Mouse (Mus musculus): ENCODE results near the gene Olfr859. TPM values are rescaled to one million over a fixed set of nuclear protein-coding genes. Genes with fewer than 3 reads are reported as not detected.
"Not testable (repeated sequence)": the region's sequence is repeated elsewhere in the genome, so short reads cannot be mapped to it uniquely, and the experiment has no call there.

Olfr859 gene
- total RNA-seq (2021), result not detected
- long read RNA-seq, result 0 reads

DNA sequence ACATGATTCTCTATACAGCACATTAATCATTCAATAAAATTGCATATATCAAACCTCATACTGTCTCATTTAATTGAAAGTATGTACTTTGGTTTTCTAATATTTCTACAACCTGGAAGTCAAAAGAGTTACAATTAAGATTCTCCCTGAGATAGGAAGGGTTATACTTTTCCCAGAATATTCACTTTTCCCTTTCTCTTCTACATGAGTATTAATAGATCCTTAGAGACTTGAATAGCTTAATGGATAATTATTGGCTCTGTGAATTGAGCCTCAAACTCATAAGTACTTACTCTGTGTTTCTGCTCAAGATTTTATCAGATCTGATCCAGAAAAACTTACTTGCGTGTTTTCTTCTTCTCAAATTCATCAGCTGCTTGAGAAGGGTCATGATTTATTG is at the start of gene Olfr859:
Gene Olfr859, plus strand, starts transcription at position 301 of the 400 bp plus-strand sequence.
- DNase-seq (ENCODE audit: low spot score in 2 of 2), result not testable (repeated sequence)

DNA sequence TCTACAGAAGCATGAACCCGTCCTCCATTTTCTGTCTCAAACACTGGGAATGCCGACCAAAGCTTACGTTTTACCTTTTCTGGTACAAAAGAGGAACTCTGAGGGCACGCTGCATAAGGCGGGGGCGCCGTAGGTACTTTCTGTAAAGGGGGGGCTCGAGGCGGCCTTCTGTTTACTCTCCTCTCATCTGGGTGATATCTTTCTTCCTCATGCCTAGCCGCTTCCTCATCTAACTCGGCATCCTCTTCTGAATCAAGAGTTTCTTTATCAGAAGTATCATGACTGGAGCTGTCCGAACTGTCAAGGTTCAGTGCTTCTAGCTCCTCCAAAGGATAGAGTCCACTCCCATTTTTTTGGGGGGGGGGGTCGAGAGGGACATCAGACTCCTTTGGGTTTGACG is 35.6 kb upstream of the Olfr859 start:
- DNase-seq (ENCODE audit: low spot score in 2 of 2), result no peak

DNA sequence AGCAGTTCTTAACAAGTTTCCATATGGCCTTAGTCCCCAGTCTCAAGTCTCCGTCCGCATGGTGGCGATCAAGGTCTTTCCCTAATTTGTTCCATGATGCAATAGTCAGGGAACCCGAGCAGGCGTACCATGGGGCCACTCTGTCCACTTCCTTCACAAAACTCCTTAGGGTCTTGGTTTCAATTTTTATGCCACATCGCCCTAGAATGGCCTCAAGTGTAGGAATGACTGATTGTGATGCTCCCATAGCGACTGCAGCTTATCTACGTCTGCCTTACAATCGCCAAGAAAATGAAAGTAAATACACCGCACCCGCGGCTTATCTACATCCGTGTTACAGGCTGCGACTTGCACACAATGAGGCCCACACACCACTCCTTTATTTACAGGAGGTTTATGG is 35.0 kb upstream of the Olfr859 start:
- DNase-seq (ENCODE audit: low spot score in 2 of 2), result no peak

DNA sequence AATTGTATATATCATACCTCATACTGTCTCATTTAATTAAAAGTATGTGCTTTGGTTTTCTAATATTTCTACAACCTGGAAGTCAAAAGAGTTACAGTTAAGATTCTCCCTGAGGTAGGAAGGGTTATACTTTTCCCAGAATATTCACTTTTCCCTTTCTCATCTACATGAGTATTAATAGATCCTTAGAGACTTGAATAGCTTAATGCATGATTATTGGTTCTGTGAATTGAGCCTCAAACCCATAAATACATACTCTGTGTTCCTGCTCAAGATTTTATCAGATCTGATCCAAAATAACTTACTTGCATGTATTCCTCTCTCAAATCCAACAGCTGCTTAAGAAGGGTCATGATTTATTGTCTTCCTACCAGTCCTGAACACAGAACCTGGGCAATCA is 24.7 kb upstream of the Olfr859 start, which contains the start of gene Olfr58:
Gene Olfr58, plus strand, starts transcription at position 301 of the 400 bp plus-strand sequence.
- no peak for DNase-seq (ENCODE audit: low spot score in 2 of 2)

DNA sequence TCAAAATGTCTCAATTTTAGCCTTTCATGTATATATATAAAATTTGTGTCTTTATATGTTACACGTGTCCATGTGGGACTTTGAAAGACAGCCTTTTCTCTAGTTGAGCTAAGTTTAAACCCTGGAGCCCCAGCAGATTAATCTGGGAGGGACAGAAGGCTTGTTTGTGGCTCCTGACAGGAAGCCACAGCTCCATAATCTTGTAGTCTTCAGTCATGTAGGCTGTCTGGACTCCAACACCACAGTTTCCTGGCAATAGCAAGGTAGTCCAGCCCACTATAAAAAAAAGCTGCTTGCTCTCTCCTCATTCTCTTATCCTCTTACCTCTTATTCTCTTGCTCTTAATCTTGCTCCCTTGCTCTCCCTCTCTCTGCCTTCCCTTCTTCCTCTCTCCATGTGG is 1.7 kb upstream of the Olfr859 start:
- no peak for DNase-seq (ENCODE audit: low spot score in 2 of 2)

DNA sequence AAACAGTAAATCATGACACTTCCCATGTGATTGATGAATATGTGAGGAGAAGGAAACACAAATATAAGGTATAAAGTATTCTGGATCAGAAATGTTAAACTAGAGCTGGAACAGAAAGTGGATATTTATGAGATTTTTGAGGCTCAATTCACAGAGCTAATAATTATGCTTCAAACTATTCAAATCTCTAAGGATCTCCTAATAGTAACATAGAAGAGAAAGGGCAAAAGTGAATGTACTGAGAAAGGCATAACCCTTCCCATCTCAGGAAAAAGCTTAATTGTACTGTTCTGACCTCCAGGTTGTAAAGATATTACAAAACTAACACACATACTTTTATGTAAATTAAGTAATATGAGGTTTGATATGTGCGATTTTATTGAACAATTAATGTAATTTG is 44.9 kb downstream of the Olfr859 start, which contains the start of gene Olfr860:
Gene Olfr860, minus strand, starts transcription at position 101 of the 400 bp plus-strand sequence.
- DNase-seq (ENCODE audit: low spot score in 2 of 2), result no peak

Other genes with a start within 250 kb of the Olfr859 start
- not detected for gene Olfr854, start 237.5 kb upstream of the Olfr859 start, total RNA-seq (2021)
- gene Olfr855, start 222.3 kb upstream of the Olfr859 start, total RNA-seq (2021), result not detected
- 10 to 100 TPM; 19.5 to 21.9 TPM for gene Zfp317, start 182.8 kb upstream of the Olfr859 start, total RNA-seq (2021)
- gene Olfr857, start 95.5 kb upstream of the Olfr859 start, total RNA-seq (2021), result not detected
- not detected for gene Olfr58, start 24.6 kb upstream of the Olfr859 start, total RNA-seq (2021)
- gene Olfr860, start 44.8 kb downstream of the Olfr859 start, total RNA-seq (2021), result not detected
- not detected for gene Olfr862, start 83.1 kb downstream of the Olfr859 start, total RNA-seq (2021)
- not detected for gene Olfr77, start 112.0 kb downstream of the Olfr859 start, total RNA-seq (2021)
- gene Olfr866, start 223.1 kb downstream of the Olfr859 start, total RNA-seq (2021), result not detected